Mouse (Mus musculus): Measurements from ENCODE around the gene Msx3.
A peak's percentile ranks its signal among the peaks of the same experiment; 100 is the strongest.

Gene Msx3

GRCm38 (mm10) chr7:140057413-140058407, 8.8 kb upstream of the Msx3 start:
- DNase-seq (ENCODE audit: low spot score in 2 of 2): no peak

GRCm38 (mm10) chr7:140054124-140054523, 5.2 kb upstream of the Msx3 start:
- DNase-seq (ENCODE audit: low spot score in 2 of 2): no peak

- no peak for DNase-seq (ENCODE audit: low spot score in 2 of 2)
These were observed 313 bp upstream of the Msx3 start for GRCm38 (mm10) chr7:140049115-140049689.

- DNase-seq (ENCODE audit: low spot score in 2 of 2): no peak
These were observed 1.0 kb downstream of the Msx3 start for GRCm38 (mm10) chr7:140047811-140048311.

- DNase-seq (ENCODE audit: low spot score in 2 of 2): no peak
These were observed 3.3 kb downstream of the Msx3 start for GRCm38 (mm10) chr7:140045546-140045945.

GRCm38 (mm10) chr7:140042728-140043127, 6.2 kb downstream of the Msx3 start:
- DNase-seq (ENCODE audit: low spot score in 2 of 2): no peak

GRCm38 (mm10) chr7:140037171-140037555, 11.7 kb downstream of the Msx3 start:
- DNase-seq (ENCODE audit: low spot score in 2 of 2): no peak

GRCm38 (mm10) chr7:140036281-140037170, 12.4 kb downstream of the Msx3 start, which contains the start of the genes Zfp511 and Tubgcp2:
Zfp511 (plus strand) TSS chr7:140036391.
Tubgcp2 (minus strand) TSS chr7:140036669.
- DNase-seq (ENCODE audit: low spot score in 2 of 2): peak; percentile 94 to 95

- DNase-seq (ENCODE audit: low spot score in 2 of 2): no peak
These were observed 13.4 kb downstream of the Msx3 start for GRCm38 (mm10) chr7:140035456-140035855.

- DNase-seq (ENCODE audit: low spot score in 2 of 2): no peak
These were observed 15.5 kb downstream of the Msx3 start for GRCm38 (mm10) chr7:140033386-140033785.

- no peak for DNase-seq (ENCODE audit: low spot score in 2 of 2)
These were observed 16.5 kb downstream of the Msx3 start for GRCm38 (mm10) chr7:140032366-140032765.

- no peak for DNase-seq (ENCODE audit: low spot score in 2 of 2)
These were observed 17.1 kb downstream of the Msx3 start for GRCm38 (mm10) chr7:140031771-140032170.

GRCm38 (mm10) chr7:140011336-140011735, 37.6 kb downstream of the Msx3 start:
- no peak for DNase-seq (ENCODE audit: low spot score in 2 of 2)

GRCm38 (mm10) chr7:140007781-140008180, 41.1 kb downstream of the Msx3 start:
- DNase-seq (ENCODE audit: low spot score in 2 of 2): no peak

GRCm38 (mm10) chr7:140006861-140007611, 41.9 kb downstream of the Msx3 start:
- DNase-seq (ENCODE audit: low spot score in 2 of 2): no peak

- no peak for DNase-seq (ENCODE audit: low spot score in 2 of 2)
These were observed 44.2 kb downstream of the Msx3 start for GRCm38 (mm10) chr7:140004666-140005065.

- DNase-seq (ENCODE audit: low spot score in 2 of 2): no peak
These were observed 47.7 kb downstream of the Msx3 start for GRCm38 (mm10) chr7:140001086-140001740.

GRCm38 (mm10) chr7:139998691-139999350, 50.1 kb downstream of the Msx3 start:
- no peak for DNase-seq (ENCODE audit: low spot score in 2 of 2)
